Mouse (Mus musculus) common myeloid progenitor, adult 5-6 weeks (primary cell): Measurements from ENCODE around the gene Cntn5. TPM values are rescaled to one million over a fixed set of nuclear protein-coding genes. Genes with fewer than 3 reads are reported as not detected.

ENCODE experiments used
- ATAC-seq: replicated peaks from 2 replicates; pipeline ENCODE4 v1.8.0; 2016; ENCODE audit warnings: low read depth, mild to moderate bottlenecking, moderate TSS enrichment, inconsistent platforms; ENCODE audit not compliant: poor library complexity, severe bottlenecking
- total RNA-seq: library from RNA; stranded (forward); fragments of 200-1000, 187-1606 nt; gene quantifications from 2 replicates; pipeline ENCODE4 v1.2.3, GENCODE M21; 2017

Cntn5 gene
- total RNA-seq, 1 experiment from 2014 or later: not detected

DNA sequence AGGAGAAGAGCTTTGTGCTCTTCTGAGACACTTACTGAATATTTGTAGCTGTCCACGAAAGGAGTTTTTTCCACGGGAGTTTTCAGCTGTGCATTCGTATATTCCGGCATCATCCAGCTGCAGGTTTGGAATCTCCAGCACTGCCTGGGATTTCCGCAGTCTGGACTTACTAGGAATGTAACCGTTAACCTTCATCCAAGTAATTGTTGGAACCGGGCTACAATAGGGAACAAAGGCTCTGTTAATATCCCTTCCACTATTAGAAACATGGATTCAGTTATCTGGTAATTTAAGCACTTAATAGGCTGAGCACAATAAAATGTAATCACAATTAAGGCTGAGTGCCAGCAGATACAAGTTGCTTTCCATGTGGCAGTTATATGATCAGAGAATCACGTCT lies 920.5 kb downstream of the Cntn5 start:
- no peak for ATAC-seq

DNA sequence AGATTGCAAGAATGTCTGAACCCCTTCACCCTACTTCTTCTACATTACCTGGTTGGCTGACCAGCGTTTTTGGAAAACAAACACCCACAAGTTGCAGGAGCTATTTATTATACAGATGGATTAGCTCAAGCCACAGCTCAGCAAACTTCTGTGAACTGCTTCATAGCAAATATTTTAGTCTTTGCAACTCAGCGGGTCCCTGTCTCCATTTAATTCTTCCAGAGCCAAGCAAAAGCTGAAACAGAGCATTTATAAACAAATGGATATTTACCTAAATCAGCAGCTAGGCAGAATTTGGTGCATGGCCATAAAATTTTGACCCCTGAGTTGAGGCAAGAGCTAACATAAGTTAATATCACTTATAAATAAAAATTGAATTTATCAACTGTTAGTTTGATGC lies 921.4 kb downstream of the Cntn5 start:
- ATAC-seq: no peak

- ATAC-seq: no peak
These were observed 939.2 kb downstream of the Cntn5 start for GRCm38 (mm10) chr9:9965370-9965769.

GRCm38 (mm10) chr9:9960610-9961172 lies 943.9 kb downstream of the Cntn5 start:
- no peak for ATAC-seq

GRCm38 (mm10) chr9:9949346-9949745 lies 955.2 kb downstream of the Cntn5 start:
- no peak for ATAC-seq

- ATAC-seq: no peak
These were observed 959.7 kb downstream of the Cntn5 start for GRCm38 (mm10) chr9:9944872-9945271.

GRCm38 (mm10) chr9:9937444-9938436 lies 966.8 kb downstream of the Cntn5 start:
- ATAC-seq: no peak

GRCm38 (mm10) chr9:9920580-9920979 lies 984.0 kb downstream of the Cntn5 start:
- ATAC-seq: no peak

GRCm38 (mm10) chr9:9899070-9899469 lies 1005.5 kb downstream of the Cntn5 start:
- ATAC-seq: no peak

- no peak for ATAC-seq
These were observed 1018.4 kb downstream of the Cntn5 start for GRCm38 (mm10) chr9:9886210-9886609.

DNA sequence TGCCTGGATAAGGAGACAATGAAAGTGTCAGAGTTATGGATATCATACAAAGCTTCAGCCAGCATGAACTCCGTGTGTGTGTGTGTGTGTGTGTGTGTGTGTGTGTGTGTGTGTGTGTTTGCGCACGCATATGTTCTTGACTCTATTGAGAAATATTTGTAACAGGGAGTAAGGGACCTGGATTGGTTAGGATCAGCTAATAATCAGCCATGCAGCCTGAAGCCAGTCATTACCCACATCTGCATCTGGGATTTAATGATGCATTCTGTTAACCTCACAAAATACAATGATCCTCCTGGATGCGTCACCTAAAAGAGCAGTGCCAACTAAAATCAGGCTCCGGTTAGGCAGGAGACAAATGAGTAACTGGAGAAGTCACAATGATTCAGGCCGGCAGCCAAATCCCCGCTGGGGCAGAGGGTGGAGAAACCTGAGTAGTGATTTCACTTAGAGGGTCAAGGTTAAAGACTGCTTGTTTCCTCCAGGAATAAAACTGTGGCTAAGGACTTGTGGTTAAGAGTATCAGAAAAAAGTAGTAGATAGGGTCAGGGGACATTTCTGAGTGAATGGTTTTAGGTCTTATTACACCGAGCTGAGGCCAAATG lies 1021.7 kb downstream of the Cntn5 start:
- ATAC-seq: no peak

GRCm38 (mm10) chr9:9872112-9873035 lies 1032.2 kb downstream of the Cntn5 start:
- ATAC-seq: no peak

- no peak for ATAC-seq
These were observed 1043.9 kb downstream of the Cntn5 start for GRCm38 (mm10) chr9:9860631-9861030.

DNA sequence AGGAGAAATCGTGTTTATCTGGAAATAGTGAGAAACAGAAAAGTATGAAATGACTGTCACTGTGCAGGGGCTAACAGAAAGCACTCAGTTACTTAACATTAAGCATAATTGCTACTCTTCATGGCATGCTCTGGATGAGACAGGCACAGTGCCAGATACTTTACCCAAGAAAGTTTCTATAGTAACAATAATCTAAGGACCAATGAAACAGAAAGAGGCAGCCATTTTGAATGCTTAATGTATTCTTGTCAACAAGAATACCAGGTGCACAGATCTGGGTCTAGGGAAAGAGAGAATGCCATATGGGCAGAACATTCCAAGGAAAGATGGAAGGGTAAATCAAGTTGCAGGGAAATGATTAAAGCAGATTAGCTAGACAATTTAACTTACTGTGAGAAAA lies 1045.3 kb downstream of the Cntn5 start:
- no peak for ATAC-seq

DNA sequence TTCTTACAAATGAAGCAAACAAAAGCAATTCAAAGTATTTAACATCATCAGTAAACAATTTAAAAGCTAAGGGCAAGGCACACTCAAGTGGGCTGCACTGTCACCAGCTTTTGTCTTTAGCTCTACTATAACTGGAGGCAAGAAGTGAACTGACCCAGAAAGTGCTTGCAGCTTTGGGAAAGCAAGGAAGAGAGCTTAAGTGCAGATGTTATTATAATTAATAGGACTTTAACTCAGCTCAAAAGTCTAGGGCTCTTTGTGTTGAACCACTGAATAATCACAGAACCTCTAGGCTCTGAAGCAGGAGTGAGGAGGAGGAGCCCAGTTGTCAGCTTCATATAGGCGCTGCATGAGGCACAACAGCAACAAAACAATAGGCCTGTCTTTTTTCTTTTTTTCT lies 1049.8 kb downstream of the Cntn5 start:
- no peak for ATAC-seq

DNA sequence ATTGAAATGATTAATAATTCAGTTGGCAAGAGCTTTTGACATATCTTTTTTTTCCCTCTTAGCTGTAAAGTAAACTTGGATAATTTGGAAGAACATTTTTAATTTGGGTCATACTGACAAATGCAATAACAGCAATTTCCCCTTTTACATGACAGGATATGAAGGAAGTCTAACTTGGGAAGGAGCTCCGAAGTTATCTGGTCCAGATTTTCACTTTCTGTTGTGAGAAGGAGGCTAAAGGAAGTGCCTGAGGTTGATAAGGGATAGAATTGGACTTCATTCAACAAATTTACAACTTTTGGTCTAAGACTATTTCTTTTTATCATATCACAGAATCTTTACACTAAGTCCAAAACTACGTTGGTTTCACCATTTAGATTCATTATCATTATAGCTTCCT lies 1074.3 kb downstream of the Cntn5 start:
- no peak for ATAC-seq

DNA sequence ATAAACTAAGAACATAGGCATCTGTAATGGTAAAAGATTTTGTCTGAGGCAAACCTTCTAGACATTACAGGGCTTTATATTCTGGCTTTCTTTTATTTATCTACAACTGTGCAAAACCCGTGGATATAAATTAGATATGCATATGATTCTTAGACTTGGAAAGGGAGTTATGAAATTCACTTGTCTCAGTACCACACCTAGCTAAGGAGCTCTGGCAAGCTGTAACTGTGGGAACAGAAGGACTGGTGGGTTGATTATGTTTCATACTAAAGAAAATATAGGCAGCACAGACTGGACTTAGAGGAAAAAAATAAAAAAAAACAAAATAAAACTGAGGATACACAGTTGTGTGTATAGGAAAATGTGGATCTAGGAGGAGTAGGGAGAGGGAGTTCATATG lies 1084.6 kb downstream of the Cntn5 start:
- no peak for ATAC-seq

GRCm38 (mm10) chr9:9817477-9817876 lies 1087.1 kb downstream of the Cntn5 start:
- ATAC-seq: no peak

DNA sequence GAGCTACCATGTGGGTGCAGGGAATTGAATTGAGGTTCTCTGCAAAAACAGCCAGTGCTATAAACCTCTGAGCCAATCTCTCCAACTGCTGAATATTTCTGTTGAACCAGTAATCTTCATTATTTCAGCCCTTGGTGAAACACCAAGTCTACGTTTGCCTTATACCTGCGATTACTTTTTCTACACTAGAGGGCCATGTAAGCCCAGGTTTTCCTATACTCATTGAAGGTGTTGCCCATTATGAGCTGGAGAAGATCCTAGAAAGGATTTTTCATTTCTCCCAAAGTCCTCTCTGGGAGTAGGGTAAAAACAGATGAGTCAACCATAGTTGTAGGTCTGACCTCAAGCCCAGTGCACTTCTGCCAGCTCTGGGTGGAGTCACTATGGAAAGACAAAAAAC lies 1105.0 kb downstream of the Cntn5 start:
- ATAC-seq: no peak

- ATAC-seq: peak; percentile 52
These were observed 1120.9 kb downstream of the Cntn5 start for GRCm38 (mm10) chr9:9783680-9784079.
